ENCODE assay signal across 18 mouse cellular contexts in the genomic region with DNA sequence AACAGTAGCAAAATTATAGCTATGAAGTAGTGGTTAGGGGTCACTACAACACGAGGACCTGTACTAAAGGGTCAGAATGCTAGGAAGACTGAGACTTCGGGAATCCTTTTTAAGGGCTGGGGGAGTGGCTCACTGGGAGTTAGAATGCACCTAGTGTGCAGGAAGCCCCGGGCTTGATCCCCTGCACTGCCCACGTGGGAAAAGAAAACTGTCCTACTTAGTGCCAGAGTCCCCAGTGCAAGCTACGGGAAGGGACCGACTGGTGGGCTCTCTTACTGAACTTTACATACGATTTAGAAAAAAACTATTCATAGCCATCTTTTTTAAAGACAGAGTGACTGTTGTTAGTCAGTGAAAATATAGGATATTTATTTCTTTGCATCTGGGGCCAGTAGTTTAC.
"Had no signal": no experiment of that assay in that cellular context is flagged by ENCODE, and none has a peak within 500 bp of the region (broad histone marks: within the 10 kb centered on the region; RNA-seq: fewer than 3 reads in every experiment).

No protein-coding gene starts in this region.

- H3K27ac ChIP-seq: midbrain, embryonic 10.5 days; midbrain, embryonic 12.5 days; neural tube, embryonic 13.5 days; neural tube, embryonic 15.5 days had no signal

- H3K4me2 ChIP-seq: lung, embryonic 14.5 days; midbrain, embryonic 12.5 days had no signal

- H3K9ac ChIP-seq: lung, embryonic 14.5 days; midbrain, embryonic 12.5 days; neural tube, embryonic 13.5 days; neural tube, embryonic 15.5 days had no signal

- H3K4me3 ChIP-seq: midbrain, embryonic 10.5 days; midbrain, embryonic 12.5 days; myocyte; neural tube, embryonic 13.5 days; neural tube, embryonic 15.5 days had no signal

- H3K36me3 ChIP-seq: midbrain, embryonic 10.5 days; midbrain, embryonic 12.5 days; neural tube, embryonic 13.5 days; neural tube, embryonic 15.5 days had no signal

- H3K4me1 ChIP-seq: midbrain, embryonic 10.5 days; midbrain, embryonic 12.5 days had no signal

- ATAC-seq: midbrain, embryonic 16.5 days had no signal

- H3K27me3 ChIP-seq: midbrain, embryonic 12.5 days; neural tube, embryonic 13.5 days; neural tube, embryonic 15.5 days had no signal

- H3K9me3 ChIP-seq: neural tube, embryonic 15.5 days had no signal

- DNase-seq: lung, embryonic 14.5 days; lung, postnatal 10 days; lung, postnatal 4 days; midbrain, embryonic 14.5 days; retina, postnatal 1 day; right cerebral cortex, adult 18-20 months; right cerebral cortex, postnatal 25 days; right cerebral cortex, postnatal 4 days; spleen, adult 18-20 months; thymus, adult 18-20 months; thymus, postnatal 14 days; thymus, postnatal 36 days had no signal
